Mouse (Mus musculus) neural tube, embryonic 11.5 days (tissue): ENCODE data around the gene Tmem151a. TPM values are rescaled to one million over a fixed set of nuclear protein-coding genes. Genes with fewer than 3 reads are reported as not detected.

ENCODE experiments used
- ATAC-seq: fragments of 200-750 bp; cut with Nextera tagmentation; 2 replicates; pipeline ENCODE4 v1.8.0; 2017; ENCODE audit warnings: moderate number of reproducible peaks, mild to moderate bottlenecking, moderate TSS enrichment, moderate library complexity; ENCODE audit not compliant: insufficient read depth, low FRiP score, low TSS enrichment
- DNase-seq: peaks from one replicate; pipeline ENCODE4 v3.0.0-alpha.2; 2015; ENCODE audit warnings: low spot score
- H3K27ac ChIP-seq: fragments of 300-500 bp; sonication (generic); 2 replicates; pipeline ENCODE4 v1.5.1; 2014; ENCODE audit warnings: low read depth, mild to moderate bottlenecking, low read length
- H3K27me3 ChIP-seq: fragments of 300-500 bp; sonication (generic); 2 replicates; pipeline ENCODE4 v1.6.1; 2014; ENCODE audit warnings: mild to moderate bottlenecking, low read length, mixed read lengths; ENCODE audit not compliant: control insufficient read depth, insufficient read depth
- H3K36me3 ChIP-seq: fragments of 300-500 bp; sonication (generic); 2 replicates; pipeline ENCODE4 v1.6.1; 2014; ENCODE audit warnings: mild to moderate bottlenecking, low read length, moderate library complexity, mixed read lengths; ENCODE audit not compliant: control insufficient read depth, insufficient read depth
- H3K4me1 ChIP-seq: fragments of 300-500 bp; sonication (generic); 2 replicates; pipeline ENCODE4 v1.6.1; 2014; ENCODE audit warnings: low read length, mixed read lengths; ENCODE audit not compliant: control insufficient read depth, insufficient read depth
- H3K4me2 ChIP-seq: fragments of 300-500 bp; sonication (generic); 2 replicates; pipeline ENCODE4 v1.6.1; 2014; ENCODE audit warnings: low read depth, mild to moderate bottlenecking, moderate library complexity
- H3K4me3 ChIP-seq: fragments of 300-500 bp; sonication (generic); 2 replicates; pipeline ENCODE4 v1.5.1; 2014; ENCODE audit warnings: low read depth, low read length
- H3K9ac ChIP-seq: fragments of 300-500 bp; sonication (generic); 2 replicates; pipeline ENCODE4 v1.6.1; 2014; ENCODE audit warnings: mild to moderate bottlenecking, low read length
- H3K9me3 ChIP-seq: fragments of 300-500 bp; sonication (generic); 2 replicates; pipeline ENCODE4 v1.6.1; 2016; ENCODE audit warnings: low read length; ENCODE audit not compliant: control insufficient read depth
- WGBS: fragments of 180-500 bp; shearing (Covaris S2); extraction: QIAGEN DNeasy Blood & Tissue Kit; methylation state at CpG from one replicate; pipeline ENCODE4 v1.1.7; 2014; 5-methylcytosine and 5-hydroxymethylcytosine counted together
- polyA plus RNA-seq: library from polyadenylated mRNA; unstranded; fragments of >200 nt; fragmentation: Nextera tagmentation; extraction: Ambion mirVana; gene quantifications from 2 replicates; pipeline ENCODE4 v1.2.1, GENCODE M21; 2014

The Tmem151a gene
- polyA plus RNA-seq, 1 experiment from 2014 or later = 2.0 TPM

DNA sequence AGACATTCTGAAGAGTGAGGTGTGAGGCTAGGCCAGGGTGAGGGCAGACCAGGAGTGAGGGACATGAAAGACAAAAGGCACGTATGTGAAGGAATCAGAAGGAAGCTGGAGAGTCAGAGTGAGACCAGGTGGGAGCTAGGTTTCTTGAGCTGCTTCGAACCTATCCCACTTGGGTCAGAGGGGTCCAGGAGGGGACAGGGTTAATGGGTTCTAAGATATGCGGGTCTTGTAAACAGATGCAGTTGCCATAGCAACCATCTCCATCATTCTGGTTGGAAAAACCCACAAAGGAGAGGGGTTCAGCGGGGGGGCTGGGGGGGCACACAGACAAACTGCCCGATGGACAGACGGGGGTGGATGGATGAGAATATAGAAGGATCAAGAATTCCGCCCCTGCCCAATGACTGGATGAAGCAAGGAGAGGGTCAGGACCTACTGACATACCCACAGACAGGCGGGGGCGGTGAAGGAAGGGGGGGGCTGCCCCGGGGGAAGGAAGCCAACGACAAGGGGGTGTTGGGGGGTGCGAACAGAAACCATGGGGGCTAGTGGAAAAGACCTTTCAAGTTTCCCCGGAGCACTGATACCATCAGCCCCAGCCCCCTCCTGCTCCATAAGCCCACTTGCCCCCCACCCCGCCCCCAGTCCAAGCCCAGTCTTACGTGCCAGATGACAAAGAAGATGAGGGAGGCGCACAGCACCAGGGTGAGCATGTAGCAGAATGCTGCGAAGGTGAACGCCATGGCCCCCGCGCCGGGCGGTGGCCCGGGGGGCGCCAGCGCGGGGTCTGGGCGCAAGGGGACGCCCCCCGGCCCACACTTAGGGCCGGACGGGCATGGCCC, 12.4 kb upstream of the Tmem151a start:
- ATAC-seq (peak; percentile 13; the same call in 1 of the 2 replicates), DNase-seq (peak; percentile 18)
- Histone ChIP-seq H3K9me3 (no peaks in the 10 kb centered on the region), H3K9ac (peak overlapping the region; percentile 87), H3K36me3 (peaks cover 9% of the 10 kb centered on the region), H3K27me3 (no peaks in the 10 kb centered on the region), H3K27ac (peak overlapping the region; percentile 74; the same call in 1 of the 2 replicates), H3K4me1 (peaks cover 38% of the 10 kb centered on the region), H3K4me2 (peak overlapping the region; percentile 98), H3K4me3 (peak overlapping the region; percentile 70)
- 5% methylated on average over 29 of the region's 31 CpGs for WGBS

DNA sequence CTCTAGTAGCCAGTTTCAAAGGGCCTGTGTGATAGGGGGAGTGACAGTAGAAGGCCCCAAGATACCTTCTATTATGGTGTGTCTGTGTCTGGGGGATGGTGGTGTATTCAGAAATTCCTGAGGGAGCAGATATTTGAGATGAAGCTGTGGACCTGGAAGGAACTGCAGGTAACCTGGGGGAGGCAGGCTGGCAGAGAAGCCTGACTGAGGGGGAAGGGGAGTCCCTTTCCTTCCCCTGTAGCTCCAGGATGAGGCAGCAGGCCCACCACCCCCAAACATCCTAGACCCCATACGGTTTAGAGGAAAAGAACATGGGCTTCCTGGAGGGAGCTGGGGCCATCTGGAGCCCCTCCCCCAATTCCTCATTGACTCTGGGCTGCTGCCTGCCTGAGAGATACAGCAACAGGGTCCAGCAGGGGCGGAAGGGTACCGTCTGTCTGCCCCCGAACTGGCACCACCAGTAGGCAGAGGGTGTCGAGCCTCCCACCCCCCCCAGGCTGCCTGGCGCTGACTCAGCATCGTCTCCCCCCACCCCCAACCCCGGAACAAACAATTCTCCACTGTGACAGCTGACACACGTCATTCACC, 10.7 kb upstream of the Tmem151a start:
- H3K4me3 ChIP-seq = peak overlapping the region; percentile 70
- H3K27ac ChIP-seq = no peak overlapping the region
- ATAC-seq (no peak), DNase-seq (peak; percentile 15)
- no peaks in the 10 kb centered on the region for H3K9me3 ChIP-seq
- 17% methylated on average over 9 of the region's 9 CpGs for WGBS
- H3K27me3 ChIP-seq = no peaks in the 10 kb centered on the region
- peaks cover 38% of the 10 kb centered on the region for H3K4me1 ChIP-seq
- peak overlapping the region; percentile 44 for H3K9ac ChIP-seq
- H3K36me3 ChIP-seq = peaks cover 13% of the 10 kb centered on the region
- peak overlapping the region; percentile 98 for H3K4me2 ChIP-seq

DNA sequence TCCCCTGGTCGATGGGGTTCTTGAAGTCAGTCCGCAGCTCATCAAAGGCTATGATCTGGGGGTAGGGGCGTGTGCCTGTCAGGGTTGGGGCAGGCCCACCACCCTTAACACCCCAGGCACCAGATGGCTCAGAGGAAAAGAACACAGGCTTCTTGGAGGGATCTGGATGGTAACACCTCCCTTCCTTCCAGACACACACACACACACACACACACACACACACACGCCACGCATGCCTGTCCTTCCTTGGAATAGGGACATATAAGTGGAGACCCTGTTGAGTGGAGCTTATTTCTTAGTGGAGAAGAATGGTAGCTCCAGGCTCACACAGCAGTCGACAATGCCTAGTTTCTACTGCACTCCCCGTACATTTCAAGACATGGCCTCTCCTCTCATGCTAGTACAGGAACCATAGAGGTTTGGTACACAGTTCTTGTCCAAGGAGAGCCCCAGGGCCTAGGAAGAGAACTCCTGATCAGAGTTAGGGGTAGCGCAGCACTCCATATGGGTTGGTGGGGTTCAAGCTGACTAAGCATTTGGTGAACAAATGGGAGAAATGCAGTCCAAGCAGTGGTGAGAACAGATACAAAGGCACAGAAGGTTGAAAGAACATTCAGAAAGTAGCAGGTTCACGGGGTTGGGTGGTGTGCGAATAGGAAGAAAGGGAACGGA, 9.6 kb upstream of the Tmem151a start:
- 40% methylated on average over 11 of the region's 11 CpGs for WGBS
- H3K9me3 ChIP-seq = no peaks in the 10 kb centered on the region
- peak overlapping the region; percentile 15 for H3K4me3 ChIP-seq
- ATAC-seq (peak; percentile 2; the same call in 1 of the 2 replicates), DNase-seq (no peak)
- H3K36me3 ChIP-seq = peaks cover 9% of the 10 kb centered on the region
- peaks cover 38% of the 10 kb centered on the region for H3K4me1 ChIP-seq
- H3K27ac ChIP-seq = peak overlapping the region; percentile 42; the same call in 1 of the 2 replicates
- H3K4me2 ChIP-seq = peak overlapping the region; percentile 98
- H3K9ac ChIP-seq = no peak overlapping the region; the same call in 1 of the 2 replicates
- no peaks in the 10 kb centered on the region for H3K27me3 ChIP-seq

DNA sequence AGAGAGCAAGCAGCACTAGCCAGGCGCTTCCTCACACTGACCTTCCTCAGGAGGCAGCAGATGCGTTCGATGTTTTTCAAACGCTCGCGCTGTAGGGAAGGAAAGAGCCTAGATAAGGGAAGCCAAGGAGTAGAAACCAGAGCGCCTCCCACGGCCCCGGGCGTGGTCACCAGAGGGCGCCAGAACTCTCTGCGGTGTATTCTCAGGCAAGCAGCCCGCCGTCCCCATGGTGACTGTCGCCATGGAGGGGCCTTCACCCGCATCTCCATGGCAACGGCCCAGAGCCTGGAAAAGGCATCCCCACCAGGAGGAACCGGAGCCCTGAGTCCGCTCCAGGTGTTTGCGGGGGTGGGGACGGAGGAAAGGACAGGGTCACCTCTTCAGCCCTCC, 8.9 kb upstream of the Tmem151a start:
- peaks cover 4% of the 10 kb centered on the region for H3K36me3 ChIP-seq
- no peaks in the 10 kb centered on the region for H3K27me3 ChIP-seq
- H3K4me1 ChIP-seq = peaks cover 39% of the 10 kb centered on the region
- WGBS = under 1% methylated on average over 21 of the region's 21 CpGs
- H3K9ac ChIP-seq = no peak overlapping the region; the same call in 1 of the 2 replicates
- H3K9me3 ChIP-seq = no peaks in the 10 kb centered on the region
- H3K4me2 ChIP-seq = peak overlapping the region; percentile 98
- H3K27ac ChIP-seq = no peak overlapping the region
- peak overlapping the region; percentile 15; the same call in 1 of the 2 replicates for H3K4me3 ChIP-seq
- ATAC-seq (peak; percentile 68), DNase-seq (peak; percentile 96)

DNA sequence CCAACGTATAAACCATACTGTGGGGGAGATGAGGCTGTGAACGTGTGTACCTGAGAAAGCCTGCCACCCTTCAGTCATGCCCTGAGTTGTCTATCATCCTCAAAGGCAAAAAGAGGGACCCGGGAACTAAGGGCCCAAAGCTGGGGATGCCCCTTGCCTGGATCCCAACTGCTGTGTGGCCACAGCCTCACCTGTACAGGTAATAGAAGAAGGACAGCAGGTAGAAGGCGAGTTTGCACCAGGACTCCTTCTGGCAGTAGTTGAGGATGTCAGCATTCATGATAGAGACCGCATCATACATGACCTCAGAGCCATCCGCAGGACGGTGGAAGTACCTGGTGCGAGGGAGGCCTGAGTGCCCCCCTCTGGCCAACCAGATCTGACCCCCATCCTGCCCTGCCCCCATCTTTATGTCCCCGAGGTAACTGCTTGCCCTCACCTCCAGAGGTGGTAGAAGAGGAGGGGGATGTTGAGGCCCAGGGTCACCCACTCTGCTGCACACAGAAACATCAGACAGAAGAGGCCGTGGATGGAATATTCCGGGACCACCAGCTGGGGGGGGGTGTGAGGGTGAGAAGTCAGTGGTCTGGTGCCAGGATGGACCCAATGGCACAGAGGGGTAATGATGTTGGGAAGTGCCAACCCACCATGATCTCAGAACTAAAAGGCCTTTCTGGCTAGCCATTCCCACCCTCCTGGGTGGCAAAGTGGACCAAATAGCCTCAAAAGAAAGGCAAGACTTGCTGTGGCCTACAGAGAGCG, 8.3 kb upstream of the Tmem151a start:
- no peak overlapping the region for H3K9ac ChIP-seq
- H3K27ac ChIP-seq = no peak overlapping the region
- ATAC-seq (0 out of 2 replicates have a peak, but pooled peaks have one; percentile 3), DNase-seq (no peak)
- no peaks in the 10 kb centered on the region for H3K9me3 ChIP-seq
- peaks cover 4% of the 10 kb centered on the region for H3K36me3 ChIP-seq
- WGBS = 79% methylated on average over 12 of the region's 12 CpGs
- no peak overlapping the region; the same call in 1 of the 2 replicates for H3K4me3 ChIP-seq
- H3K4me1 ChIP-seq = peaks cover 38% of the 10 kb centered on the region
- no peak overlapping the region for H3K4me2 ChIP-seq
- no peaks in the 10 kb centered on the region for H3K27me3 ChIP-seq

DNA sequence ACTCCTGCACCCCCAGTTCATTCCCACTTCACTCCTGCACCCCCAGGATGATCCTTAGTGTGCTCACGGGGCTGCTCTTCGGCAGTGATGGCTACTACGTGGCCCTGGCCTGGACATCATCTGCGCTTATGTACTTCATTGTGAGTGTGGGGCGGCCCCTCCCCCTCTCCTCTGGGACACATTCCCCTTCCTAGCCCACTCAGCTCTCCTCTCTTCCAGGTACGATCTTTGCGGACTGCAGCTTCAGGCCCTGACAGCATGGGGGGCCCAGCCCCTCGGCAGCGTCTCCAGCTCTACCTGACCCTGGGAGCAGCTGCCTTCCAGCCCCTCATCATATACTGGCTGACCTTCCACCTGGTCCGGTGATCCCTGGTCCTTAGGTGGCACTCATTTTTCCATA, 6.8 kb upstream of the Tmem151a start:
- WGBS = 91% methylated on average over 10 of the region's 10 CpGs

DNA sequence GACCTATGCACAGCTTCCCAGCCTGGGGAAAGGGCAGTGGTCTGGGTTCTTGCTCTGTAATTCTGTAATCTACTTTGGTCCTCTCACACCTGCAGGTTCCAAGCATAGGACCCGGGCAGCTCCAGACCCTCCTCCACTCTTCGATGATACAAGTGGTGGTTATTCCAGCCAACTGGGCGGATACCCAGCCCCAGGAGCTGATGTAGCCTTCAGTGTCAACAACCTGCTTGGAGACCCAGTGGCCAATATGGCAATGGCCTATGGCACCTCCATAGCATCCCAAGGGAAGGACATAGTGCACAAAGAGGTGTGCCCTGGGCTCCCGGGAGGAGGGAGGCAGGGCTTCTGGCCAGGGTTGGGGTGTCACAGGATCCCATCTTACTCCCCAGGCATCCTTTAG, 4.0 kb upstream of the Tmem151a start:
- 89% methylated on average over 4 of the region's 4 CpGs for WGBS
- peak overlapping the region; percentile 83 for H3K4me2 ChIP-seq
- H3K9ac ChIP-seq = no peak overlapping the region
- no peak overlapping the region for H3K27ac ChIP-seq
- peak overlapping the region; percentile 83 for H3K4me3 ChIP-seq
- peaks cover 4% of the 10 kb centered on the region for H3K36me3 ChIP-seq
- DNase-seq (no peak), ATAC-seq (no peak)
- peaks cover 22% of the 10 kb centered on the region for H3K27me3 ChIP-seq
- no peaks in the 10 kb centered on the region for H3K9me3 ChIP-seq
- peaks cover 15% of the 10 kb centered on the region for H3K4me1 ChIP-seq

More for the DNA sequence above, 6.8 kb upstream of the Tmem151a start:
- Histone ChIP-seq H3K4me3 (no peak overlapping the region), H3K36me3 (peaks cover 4% of the 10 kb centered on the region), H3K4me2 (no peak overlapping the region), H3K4me1 (peaks cover 36% of the 10 kb centered on the region), H3K9me3 (no peaks in the 10 kb centered on the region), H3K27me3 (no peaks in the 10 kb centered on the region), H3K9ac (no peak overlapping the region), H3K27ac (no peak overlapping the region)
- no peak for ATAC-seq
- DNase-seq = no peak
